Comparison of ENCODE assay signal across 18 mouse cellular contexts in genomic region chr13:53196690-53197089, GRCm38 (mm10).
DNase-seq lines count a peak whose midpoint lies in the region; ATAC-seq and TF ChIP-seq lines count a peak whose summit lies in the region.
"Had no signal": no experiment of that assay in that cellular context is flagged by ENCODE, and none has a peak within 500 bp of the region (broad histone marks: within the 10 kb centered on the region; RNA-seq: fewer than 3 reads in every experiment).

No protein-coding gene starts in this region.

- no peak overlapping the region for H3K4me3 ChIP-seq in forebrain, embryonic 13.5 days
- no peak overlapping the region for H3K4me3 ChIP-seq in forebrain, embryonic 11.5 days (ENCODE audit: low read depth, low read length)
- H3K4me3 ChIP-seq in embryonic facial prominence, embryonic 10.5 days: no peak overlapping the region
- H3K4me3 ChIP-seq in forebrain, postnatal 0 days (ENCODE audit: low read depth, low read length): no peak overlapping the region
- H3K4me3 ChIP-seq: heart, adult 2 months; hindbrain, embryonic 13.5 days; layer of hippocampus, adult 2 months had no signal

- intact Hi-C loops in left cerebral cortex, postnatal 4 days (cut with DNase I): no loop called here

- H3K9me3 ChIP-seq in forebrain, embryonic 13.5 days (replicated peaks): no peaks in the 10 kb centered on the region
- no peaks in the 10 kb centered on the region for H3K9me3 ChIP-seq in forebrain, embryonic 11.5 days (ENCODE audit: control insufficient read depth, low read length)
- no peaks in the 10 kb centered on the region for H3K9me3 ChIP-seq in embryonic facial prominence, embryonic 10.5 days
- no peaks in the 10 kb centered on the region for H3K9me3 ChIP-seq in forebrain, postnatal 0 days (ENCODE audit: low read length)
- H3K9me3 ChIP-seq: hindbrain, embryonic 13.5 days had no signal

- H3K27me3 ChIP-seq in forebrain, embryonic 13.5 days: no peaks in the 10 kb centered on the region
- no peaks in the 10 kb centered on the region for H3K27me3 ChIP-seq in forebrain, embryonic 11.5 days (ENCODE audit: control insufficient read depth, insufficient read depth, low read length)
- H3K27me3 ChIP-seq in embryonic facial prominence, embryonic 10.5 days (replicated peaks; ENCODE audit: low read depth, poor library complexity, severe bottlenecking): no peaks in the 10 kb centered on the region
- H3K27me3 ChIP-seq in forebrain, postnatal 0 days (ENCODE audit: insufficient read depth, low read length): no peaks in the 10 kb centered on the region
- H3K27me3 ChIP-seq: hindbrain, embryonic 13.5 days had no signal

- no peaks in the 10 kb centered on the region for H3K36me3 ChIP-seq in forebrain, embryonic 13.5 days (ENCODE audit: poor library complexity, severe bottlenecking)
- no peaks in the 10 kb centered on the region for H3K36me3 ChIP-seq in forebrain, embryonic 11.5 days (ENCODE audit: control insufficient read depth, insufficient read depth, low read length)
- no peaks in the 10 kb centered on the region for H3K36me3 ChIP-seq in embryonic facial prominence, embryonic 10.5 days (replicated peaks)
- H3K36me3 ChIP-seq in forebrain, postnatal 0 days (ENCODE audit: insufficient read depth): no peaks in the 10 kb centered on the region
- H3K36me3 ChIP-seq: hindbrain, embryonic 13.5 days had no signal

- peak overlapping the region; percentile 63 for H3K27ac ChIP-seq in forebrain, embryonic 13.5 days
- H3K27ac ChIP-seq in forebrain, embryonic 11.5 days (ENCODE audit: low read depth, low read length): no peak overlapping the region
- peak overlapping the region; percentile 71 for H3K27ac ChIP-seq in embryonic facial prominence, embryonic 10.5 days (replicated peaks)
- peak overlapping the region; percentile 71 for H3K27ac ChIP-seq in forebrain, postnatal 0 days (ENCODE audit: low read depth, low read length)
- H3K27ac ChIP-seq: heart, adult 2 months; hindbrain, embryonic 13.5 days; layer of hippocampus, adult 2 months; liver, embryonic 14.5 days had no signal

- ATAC-seq in forebrain, embryonic 13.5 days: peak; percentile 50; the same call in 1 of the 2 replicates
- no peak for ATAC-seq in forebrain, embryonic 11.5 days (replicated peaks; ENCODE audit: low FRiP score)
- 0 out of 2 replicates have a peak, but pooled peaks have one; percentile 34 for ATAC-seq in forebrain, postnatal 0 days

- peaks cover 36% of the 10 kb centered on the region for H3K4me1 ChIP-seq in forebrain, embryonic 13.5 days
- peaks cover 8% of the 10 kb centered on the region for H3K4me1 ChIP-seq in forebrain, embryonic 11.5 days (replicated peaks; ENCODE audit: control insufficient read depth, insufficient read depth, low read length)
- peaks cover 84% of the 10 kb centered on the region for H3K4me1 ChIP-seq in embryonic facial prominence, embryonic 10.5 days
- peaks cover 21% of the 10 kb centered on the region for H3K4me1 ChIP-seq in forebrain, postnatal 0 days (ENCODE audit: insufficient read depth)

- TF ChIP-seq CTCF in forebrain, postnatal 0 days (IDR thresholded peaks at IDR 0.05; ENCODE audit: low read depth): no peak

- H3K9ac ChIP-seq in forebrain, embryonic 13.5 days: no peak overlapping the region
- no peak overlapping the region for H3K9ac ChIP-seq in forebrain, embryonic 11.5 days (ENCODE audit: low read length)
- H3K9ac ChIP-seq in forebrain, postnatal 0 days: no peak overlapping the region
- H3K9ac ChIP-seq: liver, embryonic 14.5 days had no signal

- H3K4me2 ChIP-seq in forebrain, embryonic 13.5 days: no peak overlapping the region
- no peak overlapping the region for H3K4me2 ChIP-seq in forebrain, embryonic 11.5 days (ENCODE audit: low read depth, low read length, severe bottlenecking)
- no peak overlapping the region for H3K4me2 ChIP-seq in forebrain, postnatal 0 days (ENCODE audit: low read depth)
- H3K4me2 ChIP-seq: hindbrain, embryonic 13.5 days had no signal

- WGBS in forebrain, embryonic 13.5 days: 56% methylated on average over 7 of the region's 7 CpGs
- WGBS in forebrain, embryonic 11.5 days: 71% methylated on average over 7 of the region's 7 CpGs
- 67% methylated on average over 7 of the region's 7 CpGs for WGBS in embryonic facial prominence, embryonic 10.5 days
- 49% methylated on average over 7 of the region's 7 CpGs for WGBS in forebrain, postnatal 0 days

- DNase-seq in forebrain, embryonic 11.5 days (ENCODE audit: low spot score): no peak
- DNase-seq in 416B (ENCODE audit: low read depth): peak; percentile 3
- DNase-seq in embryonic facial prominence, embryonic 10.5 days (ENCODE audit: low spot score): no peak
- DNase-seq in forebrain, postnatal 0 days: no peak
- DNase-seq in spleen, postnatal 14 days (ENCODE audit: low spot score in 2 of 2): no peak
- DNase-seq in left cerebral cortex, postnatal 4 days: no peak
- no peak for DNase-seq in layer of hippocampus, postnatal 10 days (ENCODE audit: low spot score in 2 of 2)
- DNase-seq: adrenal gland, adult 2 months; cerebellum, adult 18-20 months; heart, adult 2 months; kidney, adult 18-20 months; lung, postnatal 14 days; right cerebral cortex, postnatal 4 days; thymus, postnatal 14 days had no signal
